Mouse (Mus musculus) liver, adult 2 months (tissue): ENCODE measurements around the gene Hadh.

Experiments
- CTCF ChIP-seq: fragments of 200-500 bp; IDR thresholded peaks from 2 replicates; pipeline ENCODE4 v1.5.1; 2011; ENCODE audit warnings: low read depth, low read length, control low read depth
- POLR2A ChIP-seq: fragments of 200-500 bp; IDR thresholded peaks from 2 replicates; pipeline ENCODE4 v1.6.1; 2011; ENCODE audit warnings: low read length, control low read depth; ENCODE audit not compliant: insufficient read depth; ENCODE audit errors: extremely low read depth

GRCm38 (mm10) chr3:131255399-131255981, 16.4 kb downstream of the Hadh start:
- no peak for TF ChIP-seq CTCF
- no peak for TF ChIP-seq POLR2A
